Comparison of ENCODE assay signal across 32 mouse cellular contexts in the genomic region with DNA sequence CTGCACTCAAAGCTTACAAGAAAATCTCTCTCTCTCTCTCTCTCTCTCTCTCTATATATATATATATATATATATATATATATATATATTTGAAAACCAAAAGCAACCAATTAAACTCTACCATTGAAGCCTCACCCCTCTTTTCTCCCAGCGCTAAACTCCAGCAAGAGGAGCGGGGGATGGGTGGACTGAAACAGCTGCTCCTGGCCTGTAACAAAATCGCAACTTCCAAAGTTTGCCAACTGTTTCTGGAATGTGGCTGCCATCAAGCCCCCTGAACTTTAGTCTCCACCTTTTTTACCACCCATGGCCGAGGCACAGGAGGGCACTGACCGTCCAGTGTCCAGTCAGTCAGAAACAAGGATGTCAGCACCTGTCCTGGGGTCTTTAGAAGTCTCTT. TPM values are rescaled to one million over a fixed set of nuclear protein-coding genes. Genes with fewer than 3 reads are reported as not detected.
DNase-seq lines count a peak whose midpoint lies in the region; ATAC-seq lines count a peak whose summit lies in the region.
"Had no signal": no experiment of that assay in that cellular context is flagged by ENCODE, and none has a peak within 500 bp of the region (broad histone marks: within the 10 kb centered on the region; RNA-seq: fewer than 3 reads in every experiment).

No protein-coding gene starts in this region.

- peak; percentile 28 for DNase-seq in forebrain, embryonic 14.5 days (ENCODE audit: low spot score)
- peak; percentile 17 for DNase-seq in lung, postnatal 10 days
- DNase-seq in lung, adult 18-20 months: no peak
- peak; percentile 41 for DNase-seq in embryonic facial prominence, embryonic 10.5 days (ENCODE audit: low spot score)
- peak; percentile 63 for DNase-seq in limb, embryonic 11.5 days (ENCODE audit: low spot score)
- no peak for DNase-seq in left cerebral cortex, postnatal 14 days (ENCODE audit: low spot score in 2 of 2)
- DNase-seq: adrenal gland, adult 8-10 months; cerebellum, adult 8-10 months; cerebellum, postnatal 25 days; gastrocnemius, postnatal 25 days; heart, adult 18-20 months; heart, postnatal 4 days; liver; lung, postnatal 4 days; right cerebral cortex, postnatal 14 days; thymus, adult 18-20 months; thymus, postnatal 36 days had no signal

- no peak overlapping the region for H3K4me2 ChIP-seq in forebrain, embryonic 14.5 days (ENCODE audit: low read length)
- no peak overlapping the region for H3K4me2 ChIP-seq in forebrain, embryonic 13.5 days
- H3K4me2 ChIP-seq in limb, embryonic 11.5 days (ENCODE audit: low read depth, severe bottlenecking): no peak overlapping the region
- H3K4me2 ChIP-seq: embryonic facial prominence, embryonic 12.5 days; forebrain, embryonic 12.5 days; heart, embryonic 12.5 days; hindbrain, embryonic 14.5 days; lung, embryonic 15.5 days; midbrain, embryonic 12.5 days; neural tube, embryonic 13.5 days; stomach, embryonic 15.5 days had no signal

- no peaks in the 10 kb centered on the region for H3K36me3 ChIP-seq in forebrain, embryonic 14.5 days (ENCODE audit: control insufficient read depth, insufficient read depth, low read length)
- H3K36me3 ChIP-seq in forebrain, embryonic 13.5 days (ENCODE audit: poor library complexity, severe bottlenecking): no peaks in the 10 kb centered on the region
- no peaks in the 10 kb centered on the region for H3K36me3 ChIP-seq in embryonic facial prominence, embryonic 10.5 days (replicated peaks)
- no peaks in the 10 kb centered on the region for H3K36me3 ChIP-seq in limb, embryonic 11.5 days (ENCODE audit: control insufficient read depth, insufficient read depth, low read length)
- H3K36me3 ChIP-seq: embryonic facial prominence, embryonic 12.5 days; forebrain, embryonic 12.5 days; G1E; heart, embryonic 12.5 days; lung, embryonic 15.5 days; midbrain, embryonic 12.5 days; neural tube, embryonic 13.5 days; stomach, embryonic 15.5 days had no signal

- 55% methylated on average over 5 of the region's 5 CpGs for WGBS in forebrain, embryonic 14.5 days
- WGBS in forebrain, embryonic 13.5 days: 52% methylated on average over 5 of the region's 5 CpGs
- 48% methylated on average over 5 of the region's 5 CpGs for WGBS in embryonic facial prominence, embryonic 10.5 days
- WGBS in limb, embryonic 11.5 days: 44% methylated on average over 5 of the region's 5 CpGs

- H3K9me3 ChIP-seq in forebrain, embryonic 14.5 days (replicated peaks; ENCODE audit: control insufficient read depth, low read length): no peaks in the 10 kb centered on the region
- no peaks in the 10 kb centered on the region for H3K9me3 ChIP-seq in forebrain, embryonic 13.5 days (replicated peaks)
- no peaks in the 10 kb centered on the region; the same call in 1 of the 2 replicates for H3K9me3 ChIP-seq in embryonic facial prominence, embryonic 10.5 days
- H3K9me3 ChIP-seq in limb, embryonic 11.5 days (ENCODE audit: control insufficient read depth, low read length): no peaks in the 10 kb centered on the region
- H3K9me3 ChIP-seq: embryonic facial prominence, embryonic 12.5 days; forebrain, embryonic 12.5 days; lung, embryonic 15.5 days; midbrain, embryonic 12.5 days; neural tube, embryonic 13.5 days; stomach, embryonic 15.5 days had no signal

- no peak overlapping the region for H3K9ac ChIP-seq in forebrain, embryonic 14.5 days (ENCODE audit: low read length)
- H3K9ac ChIP-seq in forebrain, embryonic 13.5 days: no peak overlapping the region
- H3K9ac ChIP-seq in limb, embryonic 11.5 days (ENCODE audit: low read length): no peak overlapping the region
- H3K9ac ChIP-seq: embryonic facial prominence, embryonic 12.5 days; forebrain, embryonic 12.5 days; heart, embryonic 12.5 days; hindbrain, embryonic 14.5 days; liver, embryonic 14.5 days; lung, embryonic 15.5 days; midbrain, embryonic 12.5 days; neural tube, embryonic 13.5 days; stomach, embryonic 15.5 days had no signal

- no peak for ATAC-seq in forebrain, embryonic 14.5 days
- no peak for ATAC-seq in forebrain, embryonic 13.5 days
- ATAC-seq in limb, embryonic 11.5 days (ENCODE audit: insufficient number of reproducible peaks, low FRiP score, low TSS enrichment, low read depth): no peak
- no peak for ATAC-seq in erythroid progenitor cell, adult 5-6 weeks (replicated peaks; ENCODE audit: low FRiP score, poor library complexity, severe bottlenecking)
- ATAC-seq: intestine, postnatal 0 days had no signal

- no peaks in the 10 kb centered on the region for H3K27me3 ChIP-seq in forebrain, embryonic 14.5 days (replicated peaks; ENCODE audit: control insufficient read depth, insufficient read depth, low read length)
- peaks cover 3% of the 10 kb centered on the region; the same call in 1 of the 2 replicates for H3K27me3 ChIP-seq in forebrain, embryonic 13.5 days
- no peaks in the 10 kb centered on the region for H3K27me3 ChIP-seq in embryonic facial prominence, embryonic 10.5 days (replicated peaks; ENCODE audit: low read depth, poor library complexity, severe bottlenecking)
- no peaks in the 10 kb centered on the region for H3K27me3 ChIP-seq in limb, embryonic 11.5 days (ENCODE audit: control insufficient read depth, insufficient read depth, low read length)
- H3K27me3 ChIP-seq: embryonic facial prominence, embryonic 12.5 days; heart, embryonic 12.5 days; lung, embryonic 15.5 days; megakaryocyte, embryonic 14.5 days; midbrain, embryonic 12.5 days; neural tube, embryonic 13.5 days; stomach, embryonic 15.5 days had no signal

- no peak overlapping the region for H3K27ac ChIP-seq in forebrain, embryonic 14.5 days (ENCODE audit: low read depth, low read length)
- H3K27ac ChIP-seq in forebrain, embryonic 13.5 days: no peak overlapping the region
- H3K27ac ChIP-seq in embryonic facial prominence, embryonic 10.5 days (replicated peaks): no peak overlapping the region
- no peak overlapping the region for H3K27ac ChIP-seq in limb, embryonic 11.5 days (replicated peaks; ENCODE audit: low read depth, low read length)
- H3K27ac ChIP-seq: embryonic facial prominence, embryonic 12.5 days; forebrain, embryonic 12.5 days; hindbrain, embryonic 14.5 days; liver, embryonic 14.5 days; lung, embryonic 15.5 days; midbrain, embryonic 12.5 days; neural tube, embryonic 13.5 days; stomach, embryonic 15.5 days had no signal

- intact Hi-C loops in left cerebral cortex, postnatal 14 days (cut with DNase I): no loop called here

- H3K4me1 ChIP-seq in forebrain, embryonic 14.5 days (ENCODE audit: control insufficient read depth, insufficient read depth, low read length): no peaks in the 10 kb centered on the region
- no peaks in the 10 kb centered on the region for H3K4me1 ChIP-seq in forebrain, embryonic 13.5 days
- H3K4me1 ChIP-seq in embryonic facial prominence, embryonic 10.5 days: peaks cover 22% of the 10 kb centered on the region
- H3K4me1 ChIP-seq in limb, embryonic 11.5 days (ENCODE audit: control insufficient read depth, insufficient read depth, low read length): peaks cover 15% of the 10 kb centered on the region; the same call in 1 of the 2 replicates
- H3K4me1 ChIP-seq: heart, embryonic 12.5 days; lung, embryonic 15.5 days; megakaryocyte, embryonic 14.5 days; neural tube, embryonic 13.5 days; stomach, embryonic 15.5 days had no signal

- H3K4me3 ChIP-seq in forebrain, embryonic 14.5 days (ENCODE audit: low read depth, low read length): no peak overlapping the region
- no peak overlapping the region for H3K4me3 ChIP-seq in forebrain, embryonic 13.5 days
- no peak overlapping the region for H3K4me3 ChIP-seq in embryonic facial prominence, embryonic 10.5 days
- no peak overlapping the region for H3K4me3 ChIP-seq in limb, embryonic 11.5 days (ENCODE audit: low read depth, low read length)
- H3K4me3 ChIP-seq: embryonic facial prominence, embryonic 12.5 days; erythroblast, embryonic 14.5 days; forebrain, embryonic 12.5 days; heart, embryonic 12.5 days; lung, embryonic 15.5 days; megakaryocyte, embryonic 14.5 days; midbrain, embryonic 12.5 days; neural tube, embryonic 13.5 days; stomach, embryonic 15.5 days had no signal

RNA-seq across cellular contexts. Expression of gene Fzd10, which starts 27.1 kb away (rescaled TPM):
- polyA plus RNA-seq in forebrain, embryonic 14.5 days (2014; fragmentation: Nextera tagmentation; extraction: Ambion mirVana): 2.1 and 2.3 TPM in 2 replicates
- 2.0 TPM in 2 replicates for polyA plus RNA-seq in forebrain, embryonic 13.5 days (2015; fragmentation: Nextera tagmentation; extraction: Ambion mirVana)
- 3.1 and 4.3 TPM in 2 replicates for polyA plus RNA-seq in embryonic facial prominence, embryonic 10.5 days (2016; fragmentation: Nextera tagmentation; extraction: Ambion mirVana)
- 7.9 and 8.5 TPM in 2 replicates for polyA plus RNA-seq in limb, embryonic 11.5 days (2014; fragmentation: Nextera tagmentation; extraction: Ambion mirVana)
- total RNA-seq in erythroid progenitor cell, adult 5-6 weeks (2015; ENCODE audit: low replicate concordance): not detected in 2 replicates
- not detected in 2 replicates for total RNA-seq in erythroid progenitor cell, adult 5-6 weeks (2017; ENCODE audit: low replicate concordance)
- 1 to 10 TPM; 6.3 to 9.5 TPM for total RNA-seq in left cerebral cortex, postnatal 14 days (2021)
- polyA plus RNA-seq: erythroblast, embryonic 14.5 days; G1E had no signal

Comparison
In these comparisons a context has a peak if more than half of its experiments do, and no peak if none do; other contexts are left out.
1. DNase-seq: peak in forebrain, embryonic 14.5 days (single experiment), lung, postnatal 10 days (single experiment), embryonic facial prominence, embryonic 10.5 days (single experiment) and limb, embryonic 11.5 days (single experiment); none in lung, adult 18-20 months (0 of 2) and left cerebral cortex, postnatal 14 days (0 of 2).